Mouse (Mus musculus) midbrain, embryonic 16.5 days (tissue): ENCODE results near the gene Cacnb4. TPM values are rescaled to one million over a fixed set of nuclear protein-coding genes. Genes with fewer than 3 reads are reported as not detected.

Experiments used
- ATAC-seq: fragments of 200-750 bp; cut with Nextera tagmentation; 2 replicates; pipeline ENCODE4 v1.8.0; 2017; ENCODE audit warnings: moderate TSS enrichment
- H3K27ac ChIP-seq: fragments of 300-500 bp; sonication (generic); 2 replicates; pipeline ENCODE4 v1.5.1; 2014; ENCODE audit warnings: mild to moderate bottlenecking, low read length, mixed read lengths
- H3K27me3 ChIP-seq: fragments of 300-500 bp; sonication (generic); 2 replicates; pipeline ENCODE4 v1.6.1; 2014; ENCODE audit warnings: low read depth, low read length, mixed read lengths; ENCODE audit not compliant: control insufficient read depth, insufficient read depth
- H3K36me3 ChIP-seq: fragments of 300-500 bp; sonication (generic); 2 replicates; pipeline ENCODE4 v1.6.1; 2014; ENCODE audit warnings: mild to moderate bottlenecking, low read length, moderate library complexity, mixed read lengths; ENCODE audit not compliant: control insufficient read depth, insufficient read depth
- H3K4me1 ChIP-seq: fragments of 300-500 bp; sonication (generic); 2 replicates; pipeline ENCODE4 v1.6.1; 2014; ENCODE audit warnings: mild to moderate bottlenecking, low read length, mixed read lengths; ENCODE audit not compliant: control insufficient read depth, insufficient read depth
- H3K4me2 ChIP-seq: fragments of 300-500 bp; sonication (generic); 2 replicates; pipeline ENCODE4 v1.6.1; 2014; ENCODE audit warnings: mild to moderate bottlenecking, low read length, mixed read lengths
- H3K4me3 ChIP-seq: fragments of 300-500 bp; sonication (generic); 2 replicates; pipeline ENCODE4 v1.5.1; 2014; ENCODE audit warnings: low read depth, mild to moderate bottlenecking, low read length, moderate library complexity, mixed read lengths
- H3K9ac ChIP-seq: fragments of 300-500 bp; sonication (generic); 2 replicates; pipeline ENCODE4 v1.6.1; 2014; ENCODE audit warnings: low read depth, low read length, mixed read lengths
- H3K9me3 ChIP-seq: fragments of 300-500 bp; sonication (generic); replicated peaks from 2 replicates; pipeline ENCODE4 v1.6.1; 2014; ENCODE audit warnings: mild to moderate bottlenecking, low read length, mixed read lengths; ENCODE audit not compliant: control insufficient read depth, poor library complexity, severe bottlenecking
- WGBS: fragments of 180-500 bp; shearing (Covaris S2); extraction: QIAGEN DNeasy Blood & Tissue Kit; methylation state at CpG from one replicate; pipeline ENCODE4 v1.1.7; 2014; 5-methylcytosine and 5-hydroxymethylcytosine counted together
- polyA plus RNA-seq: library from polyadenylated mRNA; unstranded; fragments of >200 nt; fragmentation: Nextera tagmentation; extraction: Ambion mirVana; gene quantifications from 2 replicates; pipeline ENCODE4 v1.2.1, GENCODE M21; 2015

Gene Cacnb4
- polyA plus RNA-seq, 1 experiment from 2014 or later, result 15.6 TPM

DNA sequence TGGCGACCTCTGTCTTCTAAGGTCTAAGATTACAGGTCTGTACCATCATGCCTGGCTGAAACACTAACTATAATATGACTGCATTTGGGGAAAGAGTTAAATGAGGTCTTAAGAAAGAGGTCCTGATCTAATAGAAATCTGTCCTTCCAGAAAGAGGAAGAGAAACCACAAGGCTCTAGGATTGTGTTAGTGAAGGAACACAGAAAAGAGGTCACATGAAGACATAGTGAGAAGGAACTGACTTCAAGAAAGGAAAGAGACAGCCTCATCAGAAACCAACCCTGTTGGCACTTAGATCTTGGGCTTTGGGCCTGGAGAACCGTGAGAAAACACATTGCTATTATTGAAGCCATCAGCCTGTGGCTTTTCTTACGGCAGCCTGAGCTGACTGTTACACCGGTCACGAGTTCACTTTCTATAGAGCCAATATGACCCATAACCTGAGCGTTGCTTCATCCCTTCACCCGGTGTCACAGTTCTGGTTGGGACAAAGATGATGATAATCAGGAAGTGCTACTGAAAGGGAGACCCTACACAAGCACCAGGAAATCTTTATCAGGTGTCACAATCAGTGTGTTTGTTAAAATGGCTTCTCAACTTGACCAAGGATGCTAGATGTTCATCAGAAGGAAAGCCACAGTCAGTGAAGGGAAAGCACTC is 153.4 kb downstream of the Cacnb4 start:
- Histone ChIP-seq H3K27me3 (no peaks in the 10 kb centered on the region), H3K9ac (no peak overlapping the region), H3K27ac (no peak overlapping the region), H3K36me3 (no peaks in the 10 kb centered on the region), H3K4me3 (no peak overlapping the region), H3K4me1 (no peaks in the 10 kb centered on the region), H3K9me3 (no peaks in the 10 kb centered on the region; the same call in 1 of the 2 replicates), H3K4me2 (no peak overlapping the region)
- 92% methylated on average over 7 of the region's 7 CpGs for WGBS
- no peak for ATAC-seq

DNA sequence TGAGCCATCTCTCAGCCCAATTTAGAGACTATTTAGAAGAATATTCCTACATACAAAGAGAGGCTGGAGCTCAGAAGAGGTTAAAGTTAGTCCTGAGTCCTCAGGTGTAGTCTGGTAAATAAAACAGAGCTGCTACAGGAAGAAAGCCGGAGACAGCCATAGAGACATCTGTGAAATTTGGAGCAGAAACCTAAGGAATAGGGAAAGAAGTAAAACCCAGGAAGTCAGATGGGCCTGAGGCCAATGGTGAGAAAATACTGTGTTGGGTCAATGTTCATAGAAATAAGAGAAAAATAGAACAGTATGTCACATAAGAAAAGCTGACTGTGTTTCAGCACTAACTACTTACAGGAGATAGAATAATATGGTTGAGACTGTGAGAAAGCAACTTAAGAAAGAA is 155.6 kb downstream of the Cacnb4 start:
- Histone ChIP-seq H3K9ac (no peak overlapping the region), H3K4me1 (no peaks in the 10 kb centered on the region), H3K27me3 (no peaks in the 10 kb centered on the region), H3K9me3 (no peaks in the 10 kb centered on the region; the same call in 1 of the 2 replicates), H3K4me3 (no peak overlapping the region), H3K36me3 (no peaks in the 10 kb centered on the region), H3K27ac (no peak overlapping the region), H3K4me2 (no peak overlapping the region)
- 93% methylated on average over 1 of the region's 1 CpGs for WGBS
- ATAC-seq, result no peak

DNA sequence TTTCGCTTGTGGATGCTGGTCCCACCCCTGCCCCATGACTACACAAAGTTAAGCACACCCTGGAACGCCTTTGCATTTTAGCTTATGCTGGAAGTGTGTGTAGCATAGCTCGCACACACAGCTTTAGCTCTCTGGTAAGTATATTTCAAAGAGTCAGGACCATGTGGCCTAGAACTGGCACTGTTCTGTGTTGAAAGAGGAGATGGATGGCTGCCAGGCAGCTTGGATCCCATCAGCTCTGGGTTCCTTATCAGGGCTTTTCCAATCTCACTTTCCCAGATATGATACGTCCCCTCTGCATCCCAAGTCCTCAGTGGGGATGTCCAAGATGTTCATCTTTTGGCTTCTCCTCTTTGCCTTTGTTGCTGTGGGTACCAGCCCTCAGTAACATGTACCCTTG is 157.9 kb downstream of the Cacnb4 start:
- Histone ChIP-seq H3K36me3 (no peaks in the 10 kb centered on the region), H3K27me3 (no peaks in the 10 kb centered on the region), H3K4me2 (no peak overlapping the region), H3K4me3 (no peak overlapping the region), H3K27ac (no peak overlapping the region), H3K4me1 (no peaks in the 10 kb centered on the region), H3K9ac (no peak overlapping the region), H3K9me3 (no peaks in the 10 kb centered on the region; the same call in 1 of the 2 replicates)
- WGBS, result 95% methylated on average over 4 of the region's 4 CpGs
- no peak for ATAC-seq

DNA sequence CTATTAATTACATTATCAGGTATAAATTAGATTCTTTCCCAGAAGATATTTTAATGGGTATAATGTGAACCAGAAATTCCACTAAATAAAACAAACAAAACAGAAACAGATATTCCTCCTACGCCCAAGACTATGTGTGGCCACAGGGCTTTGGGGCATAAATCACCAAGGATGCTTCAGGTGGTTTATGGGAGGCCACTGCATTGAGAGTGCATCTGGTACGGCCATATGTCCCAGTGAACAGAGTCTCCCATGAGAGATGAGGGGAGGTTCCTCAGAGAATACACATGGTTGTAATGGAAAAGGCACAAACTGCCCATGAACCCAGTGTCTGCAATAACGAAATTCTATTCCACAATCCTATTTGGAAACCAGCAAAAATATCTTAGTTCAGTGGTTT is 160.1 kb downstream of the Cacnb4 start:
- no peak overlapping the region for H3K9ac ChIP-seq
- no peak for ATAC-seq
- no peak overlapping the region for H3K27ac ChIP-seq
- no peak overlapping the region for H3K4me2 ChIP-seq
- H3K27me3 ChIP-seq, result no peaks in the 10 kb centered on the region
- no peak overlapping the region for H3K4me3 ChIP-seq
- peaks cover 5% of the 10 kb centered on the region for H3K4me1 ChIP-seq
- no peaks in the 10 kb centered on the region for H3K9me3 ChIP-seq
- WGBS, result 88% methylated on average over 3 of the region's 3 CpGs
- no peaks in the 10 kb centered on the region for H3K36me3 ChIP-seq

DNA sequence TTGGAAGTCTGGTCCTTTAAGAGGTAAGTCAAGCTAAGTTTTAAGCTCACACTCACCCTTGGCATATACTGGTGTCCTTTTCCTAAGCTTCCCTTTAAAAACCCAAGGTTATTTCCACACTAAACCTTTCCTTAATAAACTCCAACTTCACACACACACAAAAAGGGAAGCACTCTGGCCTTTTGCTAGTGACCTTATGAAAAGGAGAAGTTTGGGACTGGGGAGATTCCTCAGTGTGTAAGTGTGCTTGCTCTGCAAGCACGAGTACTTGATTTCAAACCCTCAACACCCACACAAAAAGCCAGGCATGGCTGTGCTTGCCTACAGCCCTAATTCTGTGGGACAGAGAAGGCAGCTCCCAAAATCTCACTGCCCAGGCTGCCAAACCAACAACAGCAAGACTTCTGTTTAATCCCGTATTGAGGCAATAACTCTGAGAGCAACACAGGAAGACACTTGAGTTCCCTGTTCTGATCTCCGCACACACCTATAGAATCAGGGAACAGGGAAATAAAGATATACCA is 163.7 kb downstream of the Cacnb4 start:
- H3K4me3 ChIP-seq, result no peak overlapping the region
- H3K9me3 ChIP-seq, result no peaks in the 10 kb centered on the region
- H3K27me3 ChIP-seq, result no peaks in the 10 kb centered on the region
- no peak overlapping the region for H3K9ac ChIP-seq
- no peak for ATAC-seq
- 73% methylated on average over 3 of the region's 3 CpGs for WGBS
- no peaks in the 10 kb centered on the region for H3K36me3 ChIP-seq
- peaks cover 5% of the 10 kb centered on the region for H3K4me1 ChIP-seq
- no peak overlapping the region for H3K4me2 ChIP-seq
- H3K27ac ChIP-seq, result no peak overlapping the region

- ATAC-seq, result 0 out of 2 replicates have a peak, but pooled peaks have one; percentile 36
- 39% methylated on average over 3 of the region's 3 CpGs for WGBS
- Histone ChIP-seq H3K9me3 (no peaks in the 10 kb centered on the region), H3K27ac (peak overlapping the region; percentile 19; the same call in 1 of the 2 replicates), H3K4me1 (peaks cover 5% of the 10 kb centered on the region), H3K4me3 (no peak overlapping the region), H3K9ac (no peak overlapping the region), H3K36me3 (no peaks in the 10 kb centered on the region), H3K4me2 (peak overlapping the region; percentile 18; the same call in 1 of the 2 replicates), H3K27me3 (no peaks in the 10 kb centered on the region)
These were observed 164.4 kb downstream of the Cacnb4 start for GRCm38 (mm10) chr2:52512206-52512605.

DNA sequence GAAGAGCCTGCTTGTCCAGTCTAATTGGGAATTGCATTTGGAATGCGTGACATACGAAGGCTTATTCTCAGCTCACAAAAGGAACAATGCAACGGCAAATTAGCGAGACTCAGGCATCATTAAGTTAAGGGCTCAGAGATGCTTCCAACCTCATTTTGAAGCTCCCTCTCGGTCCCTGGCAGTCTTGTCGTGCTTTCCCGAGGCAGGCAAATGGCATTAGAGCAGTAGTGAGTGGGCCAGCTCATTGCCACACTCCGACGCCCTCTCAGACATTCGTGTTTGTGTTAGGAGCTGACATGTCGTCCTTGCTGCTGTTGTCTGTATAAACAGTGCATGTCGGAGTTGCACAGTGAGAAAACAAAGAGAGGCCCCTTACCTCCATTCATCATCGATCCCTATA is 164.8 kb downstream of the Cacnb4 start:
- Histone ChIP-seq H3K9ac (no peak overlapping the region), H3K36me3 (no peaks in the 10 kb centered on the region), H3K4me1 (peaks cover 5% of the 10 kb centered on the region), H3K4me3 (no peak overlapping the region), H3K27ac (peak overlapping the region; percentile 19; the same call in 1 of the 2 replicates), H3K27me3 (no peaks in the 10 kb centered on the region), H3K9me3 (no peaks in the 10 kb centered on the region), H3K4me2 (peak overlapping the region; percentile 18; the same call in 1 of the 2 replicates)
- ATAC-seq, result peak; percentile 65
- 8% methylated on average over 13 of the region's 13 CpGs for WGBS

DNA sequence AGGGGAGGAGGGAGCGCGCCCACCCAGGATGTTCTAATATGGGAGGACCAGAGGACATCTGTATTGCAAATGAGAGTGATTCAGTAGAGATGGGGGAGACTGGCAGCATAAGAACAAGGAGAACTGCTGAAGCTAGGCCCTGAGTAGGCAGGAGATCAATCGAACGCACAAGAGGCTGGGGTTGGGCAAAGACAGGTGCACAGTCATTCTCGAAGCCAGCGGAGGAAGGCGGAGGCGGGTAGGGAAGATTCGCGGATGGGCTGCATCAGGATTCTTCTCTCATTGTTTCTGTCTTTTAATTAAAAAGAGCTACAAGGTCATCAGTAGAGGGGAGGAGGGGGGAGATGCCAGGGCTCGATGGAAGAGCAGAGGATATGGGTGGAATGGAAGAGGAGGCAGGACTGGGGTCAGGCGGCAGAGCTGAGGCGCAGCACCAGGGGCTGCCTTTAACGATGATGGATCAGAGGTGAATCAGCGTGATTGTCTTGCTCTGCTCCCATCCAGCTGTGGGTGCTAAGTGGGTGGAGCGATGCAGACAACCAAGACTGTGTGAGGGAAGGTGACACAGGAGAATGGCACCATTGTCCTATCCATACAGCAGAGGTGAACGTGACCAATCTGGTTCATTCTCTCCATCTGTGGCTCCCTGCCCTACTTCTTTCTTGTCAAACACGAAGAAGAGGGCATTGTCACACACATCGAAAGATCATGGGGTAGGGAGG is 166.7 kb downstream of the Cacnb4 start:
- ATAC-seq, result no peak

GRCm38 (mm10) chr2:52505164-52505563 is 171.5 kb downstream of the Cacnb4 start:
- no peaks in the 10 kb centered on the region for H3K36me3 ChIP-seq
- H3K27ac ChIP-seq, result no peak overlapping the region
- no peak overlapping the region for H3K4me3 ChIP-seq
- no peak overlapping the region for H3K4me2 ChIP-seq
- H3K9ac ChIP-seq, result no peak overlapping the region
- 87% methylated on average over 2 of the region's 2 CpGs for WGBS
- ATAC-seq, result no peak
- no peaks in the 10 kb centered on the region for H3K27me3 ChIP-seq
- H3K9me3 ChIP-seq, result no peaks in the 10 kb centered on the region
- H3K4me1 ChIP-seq, result peaks cover 1% of the 10 kb centered on the region; the same call in 1 of the 2 replicates

More for the DNA sequence above, 166.7 kb downstream of the Cacnb4 start:
- Histone ChIP-seq H3K4me1 (peaks cover 5% of the 10 kb centered on the region), H3K27ac (no peak overlapping the region), H3K9me3 (no peaks in the 10 kb centered on the region), H3K4me3 (no peak overlapping the region), H3K27me3 (no peaks in the 10 kb centered on the region), H3K36me3 (no peaks in the 10 kb centered on the region), H3K4me2 (no peak overlapping the region), H3K9ac (no peak overlapping the region)
- WGBS, result 80% methylated on average over 19 of the region's 19 CpGs
